Mouse (Mus musculus): ENCODE results near the gene Fam3a. TPM values are rescaled to one million over a fixed set of nuclear protein-coding genes. Genes with fewer than 3 reads are reported as not detected.
"Not testable (repeated sequence)": the region's sequence is repeated elsewhere in the genome, so short reads cannot be mapped to it uniquely, and the experiment has no call there.

Gene Fam3a
- polyA plus RNA-seq, 2 experiments = 7.1 to 7.5 TPM

- DNase-seq (ENCODE audit: low read depth in 3 of 3, low spot score in 3 of 3) = peak in 1 of 3 experiments; percentile 37
- Histone ChIP-seq H3K4me3 (ENCODE audit: insufficient read depth in 1 of 2, low read depth in 2 of 2, low read length in 2 of 2) (peak overlapping the region; percentile 72 to 87), H3K27ac (peak overlapping the region; percentile 27), H3K36me3 (replicated peaks; ENCODE audit: control insufficient read depth, insufficient read depth, low read depth) (no peaks in the 10 kb centered on the region), H3K4me2 (ENCODE audit: low read depth) (peak overlapping the region; percentile 71), H3K27me3 (ENCODE audit: control insufficient read depth, insufficient read depth, low read length) (no peaks in the 10 kb centered on the region), H3K9me3 (ENCODE audit: control insufficient read depth, low read length) (no peaks in the 10 kb centered on the region), H3K9ac (replicated peaks) (peak overlapping the region; percentile 86), H3K4me1 (replicated peaks; ENCODE audit: control insufficient read depth in 2 of 2, insufficient read depth in 2 of 2, low read length in 1 of 2) (peaks cover 3 to 16% of the 10 kb centered on the region in 2 experiments; a peak in 3 of 4 replicates)
- TF ChIP-seq CTCF (IDR thresholded peaks at IDR 0.05; ENCODE audit: low read depth) = peak; percentile 29; the same call in 1 of the 2 replicates
- TF ChIP-seq EP300 (IDR thresholded peaks at IDR 0.05; ENCODE audit: low read depth) = no peak
- peak; percentile 75 for ATAC-seq (ENCODE audit: insufficient read depth)
- 11% methylated on average over 49 of the region's 49 CpGs for WGBS (ENCODE audit: insufficient replicate concordance)
Observed at GRCm38 (mm10) chrX:74368209-74368909, 24.7 kb downstream of the Fam3a start.

DNA sequence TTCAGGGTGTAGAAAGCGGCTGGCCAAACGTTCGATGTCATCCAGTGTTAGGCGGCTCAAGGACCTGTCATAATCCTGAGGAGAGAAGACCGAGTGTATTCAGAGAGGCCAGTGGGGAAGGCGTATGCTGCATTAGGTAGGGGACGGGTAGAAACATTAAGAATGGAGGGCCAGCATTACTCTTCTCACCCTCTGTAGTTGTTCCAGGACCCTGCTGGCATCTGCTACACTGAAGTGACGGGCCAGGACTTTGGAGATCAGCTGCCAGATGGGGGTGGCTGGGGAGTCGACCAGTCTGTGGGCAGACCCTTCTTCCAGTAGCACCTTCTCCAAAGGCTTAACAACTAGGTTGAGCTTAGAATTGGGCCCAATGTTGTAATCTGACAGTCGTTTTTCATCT, 25.6 kb downstream of the Fam3a start:
- WGBS (ENCODE audit: insufficient replicate concordance) = 49% methylated on average over 10 of the region's 10 CpGs
- no peak for ATAC-seq (ENCODE audit: insufficient read depth)
- Histone ChIP-seq H3K9me3 (ENCODE audit: control insufficient read depth, low read length) (no peaks in the 10 kb centered on the region), H3K27ac (no peak overlapping the region), H3K9ac (replicated peaks) (peak overlapping the region; percentile 86), H3K36me3 (replicated peaks; ENCODE audit: control insufficient read depth, insufficient read depth, low read depth) (no peaks in the 10 kb centered on the region), H3K4me1 (replicated peaks; ENCODE audit: control insufficient read depth in 2 of 2, insufficient read depth in 2 of 2, low read length in 1 of 2) (peaks cover 3 to 12% of the 10 kb centered on the region in 2 experiments; a peak in 3 of 4 replicates), H3K4me3 (ENCODE audit: insufficient read depth in 1 of 2, low read depth in 2 of 2, low read length in 2 of 2) (peak overlapping the region; percentile 72 to 87), H3K27me3 (ENCODE audit: control insufficient read depth, insufficient read depth, low read length) (no peaks in the 10 kb centered on the region), H3K4me2 (ENCODE audit: low read depth) (peak overlapping the region; percentile 71)
- TF ChIP-seq EP300 (IDR thresholded peaks at IDR 0.05; ENCODE audit: low read depth) (no peak), CTCF (IDR thresholded peaks at IDR 0.05; ENCODE audit: low read depth) (no peak)
- DNase-seq (ENCODE audit: low read depth in 3 of 3, low spot score in 3 of 3) = no peak

DNA sequence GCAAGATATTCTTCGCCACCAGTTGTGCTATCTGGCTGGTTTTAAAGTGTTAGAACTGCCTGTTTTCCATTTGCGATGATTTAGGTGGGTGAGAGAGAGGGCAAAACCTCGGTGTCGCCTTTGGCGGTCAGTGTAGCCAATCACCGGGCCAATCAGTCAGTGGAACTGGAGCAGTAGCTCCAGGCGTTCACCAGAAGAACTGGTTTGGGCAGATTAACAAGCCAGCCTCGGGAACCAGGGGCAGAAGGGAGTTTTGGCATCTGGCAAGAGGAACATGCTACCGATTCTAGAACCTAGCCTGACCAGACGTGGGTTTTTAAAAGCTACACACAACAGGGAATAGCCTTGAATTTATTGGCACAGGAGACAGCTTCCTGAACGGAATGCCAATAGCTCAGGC, 33.9 kb downstream of the Fam3a start:
- Histone ChIP-seq H3K36me3 (replicated peaks; ENCODE audit: control insufficient read depth, insufficient read depth, low read depth) (no peaks in the 10 kb centered on the region), H3K27me3 (ENCODE audit: control insufficient read depth, insufficient read depth, low read length) (no peaks in the 10 kb centered on the region), H3K9ac (replicated peaks) (no peak overlapping the region), H3K4me2 (ENCODE audit: low read depth) (no peak overlapping the region), H3K27ac (no peak overlapping the region), H3K9me3 (ENCODE audit: control insufficient read depth, low read length) (no peaks in the 10 kb centered on the region), H3K4me1 (replicated peaks; ENCODE audit: control insufficient read depth in 2 of 2, insufficient read depth in 2 of 2, low read length in 1 of 2) (no peaks in the 10 kb centered on the region), H3K4me3 (ENCODE audit: insufficient read depth in 1 of 2, low read depth in 2 of 2, low read length in 2 of 2) (no peak overlapping the region)
- WGBS (ENCODE audit: insufficient replicate concordance) = 36% methylated on average over 11 of the region's 11 CpGs
- no peak for TF ChIP-seq CTCF (IDR thresholded peaks at IDR 0.05; ENCODE audit: low read depth)
- no peak for TF ChIP-seq EP300 (IDR thresholded peaks at IDR 0.05; ENCODE audit: low read depth)
- no peak for DNase-seq (ENCODE audit: low read depth in 3 of 3, low spot score in 3 of 3)
- no peak for ATAC-seq (ENCODE audit: insufficient read depth)

DNA sequence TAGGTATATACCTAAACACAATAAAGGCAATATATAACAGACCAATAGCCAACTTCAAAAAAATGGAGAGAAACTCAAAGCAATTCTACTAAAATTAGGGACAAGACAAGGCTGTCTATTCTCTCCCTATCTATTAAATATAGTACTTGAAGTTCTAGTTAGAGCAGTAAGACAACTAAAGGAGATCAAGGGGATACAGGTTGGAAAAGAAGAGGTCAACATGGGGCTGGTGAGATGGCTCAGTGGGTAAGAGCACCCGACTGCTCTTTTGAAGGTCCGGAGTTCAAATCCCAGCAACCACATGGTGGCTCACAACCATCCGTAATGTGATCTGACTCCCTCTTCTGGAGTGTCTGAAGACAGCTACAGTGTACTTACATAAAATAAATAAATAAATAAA, 36.0 kb downstream of the Fam3a start:
- H3K27ac ChIP-seq; DNase-seq (ENCODE audit: low read depth in 3 of 3, low spot score in 3 of 3); H3K27me3 ChIP-seq (ENCODE audit: control insufficient read depth, insufficient read depth, low read length); H3K36me3 ChIP-seq (replicated peaks; ENCODE audit: control insufficient read depth, insufficient read depth, low read depth); H3K4me2 ChIP-seq (ENCODE audit: low read depth); H3K4me3 ChIP-seq (ENCODE audit: insufficient read depth in 1 of 2, low read depth in 2 of 2, low read length in 2 of 2); ATAC-seq (ENCODE audit: insufficient read depth); H3K4me1 ChIP-seq (replicated peaks; ENCODE audit: control insufficient read depth in 2 of 2, insufficient read depth in 2 of 2, low read length in 1 of 2); H3K9me3 ChIP-seq (ENCODE audit: control insufficient read depth, low read length); H3K9ac ChIP-seq (replicated peaks): not testable (repeated sequence)
- 61% methylated on average over 3 of the region's 3 CpGs for WGBS (ENCODE audit: insufficient replicate concordance)

GRCm38 (mm10) chrX:74353467-74353770, 39.7 kb downstream of the Fam3a start, which contains the start of gene Lage3:
TSS of gene Lage3 (minus strand) at chrX:74353618.
- WGBS (ENCODE audit: insufficient replicate concordance) = 15% methylated on average over 16 of the region's 22 CpGs
- peak within 1 kb of the TSS; percentile 66 for H3K9ac ChIP-seq (replicated peaks)
- no peak within 1 kb of the TSS; the same call in 1 of the 2 replicates for H3K27ac ChIP-seq
- TF ChIP-seq CTCF (IDR thresholded peaks at IDR 0.05; ENCODE audit: low read depth) (no peak), EP300 (IDR thresholded peaks at IDR 0.05; ENCODE audit: low read depth) (no peak)
- no peaks in the 10 kb centered on the region for H3K9me3 ChIP-seq (ENCODE audit: control insufficient read depth, low read length)
- DNase-seq (ENCODE audit: low read depth in 3 of 3, low spot score in 3 of 3) = peak; percentile 42 to 55 (median 50)
- H3K27me3 ChIP-seq (ENCODE audit: control insufficient read depth, insufficient read depth, low read length) = no peaks in the 10 kb centered on the region
- peaks cover 0 to 4% of the 10 kb centered on the region in 2 experiments; a peak in 2 of 4 replicates for H3K4me1 ChIP-seq (replicated peaks; ENCODE audit: control insufficient read depth in 2 of 2, insufficient read depth in 2 of 2, low read length in 1 of 2)
- peak within 1 kb of the TSS; percentile 76 for H3K4me2 ChIP-seq (ENCODE audit: low read depth)
- peak within 1 kb of the TSS; percentile 60 to 84 for H3K4me3 ChIP-seq (ENCODE audit: insufficient read depth in 1 of 2, low read depth in 2 of 2, low read length in 2 of 2)
- H3K36me3 ChIP-seq (replicated peaks; ENCODE audit: control insufficient read depth, insufficient read depth, low read depth) = no peaks in the 10 kb centered on the region
- ATAC-seq (ENCODE audit: insufficient read depth) = peak; percentile 76

All from liver, embryonic 14.5 days (tissue).